Mouse (Mus musculus) left cerebral cortex, postnatal 25 days (tissue): ENCODE data around the gene Lpcat4. TPM values are rescaled to one million over a fixed set of nuclear protein-coding genes. Genes with fewer than 3 reads are reported as not detected.

Experiments used
- DNase-seq, 2 experiments: peaks; one replicate each; pipeline ENCODE4 v3.0.0; 2022; ENCODE audit warnings: low spot score in 2 of 2, mixed read lengths in 1 of 2
- intact Hi-C: fragments of 180-260 bp; cut with DNase I; formaldehyde crosslinking; loops from one replicate; pipeline ENCODE4 v1.15.1; 2025
- total RNA-seq, 2 experiments: library from RNA; stranded (reverse); gene quantifications; 2 replicates each; pipeline ENCODE4 v1.2.3; 2021

The Lpcat4 gene
- 100 to 1,000 TPM; 135 to 158 TPM for total RNA-seq

GRCm38 (mm10) chr2:112239212-112239934, at the start of gene Lpcat4:
Lpcat4 (plus strand) TSS chr2:112239468.
- intact Hi-C loops: loop anchor here (2.0 kb wide), 1 partner anchor 21 kb away; the partner anchor contains the start of gene Nop10
- peak; percentile 91 for DNase-seq

GRCm38 (mm10) chr2:112196859-112197258, 42.4 kb upstream of the Lpcat4 start:
- intact Hi-C loops: loop anchor here (2.0 to 5.0 kb wide), 2 partner anchors 20 to 285 kb away; partner anchors contain the start of gene Chrm5
- peak; percentile 62 to 77 for DNase-seq

- DNase-seq: no peak
- intact Hi-C loops: no loop called here
These were observed 36.2 kb upstream of the Lpcat4 start for GRCm38 (mm10) chr2:112203056-112203455.

GRCm38 (mm10) chr2:112210142-112210541, 29.1 kb upstream of the Lpcat4 start:
- DNase-seq: peak; percentile 34 to 72
- intact Hi-C loops: loop anchor here (10.0 kb wide), 1 partner anchor 1215 kb away; no protein-coding TSS in a partner anchor

GRCm38 (mm10) chr2:112210699-112211098, 28.6 kb upstream of the Lpcat4 start:
- DNase-seq: no peak
- intact Hi-C loops: loop anchor here (10.0 kb wide), 1 partner anchor 1216 kb away; no protein-coding TSS in a partner anchor

GRCm38 (mm10) chr2:112215977-112216376, 23.3 kb upstream of the Lpcat4 start:
- peak; percentile 21 to 56 for DNase-seq

GRCm38 (mm10) chr2:112217614-112218013, 21.7 kb upstream of the Lpcat4 start:
- DNase-seq: no peak
- intact Hi-C loops: loop anchor here (2.0 to 10.0 kb wide), 2 partner anchors 21 to 1223 kb away; no protein-coding TSS in a partner anchor

More at GRCm38 (mm10) chr2:112215977-112216376, 23.3 kb upstream of the Lpcat4 start:
- intact Hi-C loops: loop anchor here (2.0 to 10.0 kb wide), 2 partner anchors 19 to 1221 kb away; no protein-coding TSS in a partner anchor

GRCm38 (mm10) chr2:112220880-112221279, 18.4 kb upstream of the Lpcat4 start:
- DNase-seq: no peak
- intact Hi-C loops: no loop called here

- intact Hi-C loops: no loop called here
- peak in 1 of 2 experiments; percentile 57 for DNase-seq
These were observed 16.7 kb upstream of the Lpcat4 start for GRCm38 (mm10) chr2:112222607-112223006.

- peak in 1 of 2 experiments; percentile 84 for DNase-seq
- intact Hi-C loops: no loop called here
These were observed 14.9 kb upstream of the Lpcat4 start for GRCm38 (mm10) chr2:112224356-112224755.

- DNase-seq: no peak
- intact Hi-C loops: no loop called here
These were observed 6.6 kb upstream of the Lpcat4 start for GRCm38 (mm10) chr2:112232623-112233022.

- no peak for DNase-seq
- intact Hi-C loops: no loop called here
These were observed 2.6 kb upstream of the Lpcat4 start for GRCm38 (mm10) chr2:112236620-112237019.

GRCm38 (mm10) chr2:112238006-112238405, 1.3 kb upstream of the Lpcat4 start:
- no peak for DNase-seq
- intact Hi-C loops: loop anchor here (2.0 kb wide), 1 partner anchor 23 kb away; the partner anchor contains the start of gene Nop10

- intact Hi-C loops: loop anchor here (2.0 kb wide), 1 partner anchor 21 kb away; the partner anchor contains the start of gene Nop10
These were observed 860 bp downstream of the Lpcat4 start for GRCm38 (mm10) chr2:112239935-112240721.

GRCm38 (mm10) chr2:112241787-112242186, 2.5 kb downstream of the Lpcat4 start:
- no peak for DNase-seq
- intact Hi-C loops: no loop called here

More at GRCm38 (mm10) chr2:112239935-112240721, 860 bp downstream of the Lpcat4 start:
- no peak for DNase-seq

GRCm38 (mm10) chr2:112245307-112245706, 6.0 kb downstream of the Lpcat4 start:
- no peak for DNase-seq
- intact Hi-C loops: no loop called here

GRCm38 (mm10) chr2:112246193-112246592, 6.9 kb downstream of the Lpcat4 start:
- DNase-seq: no peak
- intact Hi-C loops: no loop called here

- intact Hi-C loops: no loop called here
- DNase-seq: no peak
These were observed 8.1 kb downstream of the Lpcat4 start for GRCm38 (mm10) chr2:112247323-112247722.

- peak in 1 of 2 experiments; percentile 85 for DNase-seq
- intact Hi-C loops: no loop called here
These were observed 10.6 kb downstream of the Lpcat4 start for GRCm38 (mm10) chr2:112249780-112250453.
